Mouse (Mus musculus): Measurements from ENCODE around the gene Aak1. TPM values are rescaled to one million over a fixed set of nuclear protein-coding genes. Genes with fewer than 3 reads are reported as not detected.
"Not testable (repeated sequence)": the region's sequence is repeated elsewhere in the genome, so short reads cannot be mapped to it uniquely, and the experiment has no call there.

Aak1 gene
- polyA plus RNA-seq, 1 experiment from 2014 or later = 33.5 TPM

DNA sequence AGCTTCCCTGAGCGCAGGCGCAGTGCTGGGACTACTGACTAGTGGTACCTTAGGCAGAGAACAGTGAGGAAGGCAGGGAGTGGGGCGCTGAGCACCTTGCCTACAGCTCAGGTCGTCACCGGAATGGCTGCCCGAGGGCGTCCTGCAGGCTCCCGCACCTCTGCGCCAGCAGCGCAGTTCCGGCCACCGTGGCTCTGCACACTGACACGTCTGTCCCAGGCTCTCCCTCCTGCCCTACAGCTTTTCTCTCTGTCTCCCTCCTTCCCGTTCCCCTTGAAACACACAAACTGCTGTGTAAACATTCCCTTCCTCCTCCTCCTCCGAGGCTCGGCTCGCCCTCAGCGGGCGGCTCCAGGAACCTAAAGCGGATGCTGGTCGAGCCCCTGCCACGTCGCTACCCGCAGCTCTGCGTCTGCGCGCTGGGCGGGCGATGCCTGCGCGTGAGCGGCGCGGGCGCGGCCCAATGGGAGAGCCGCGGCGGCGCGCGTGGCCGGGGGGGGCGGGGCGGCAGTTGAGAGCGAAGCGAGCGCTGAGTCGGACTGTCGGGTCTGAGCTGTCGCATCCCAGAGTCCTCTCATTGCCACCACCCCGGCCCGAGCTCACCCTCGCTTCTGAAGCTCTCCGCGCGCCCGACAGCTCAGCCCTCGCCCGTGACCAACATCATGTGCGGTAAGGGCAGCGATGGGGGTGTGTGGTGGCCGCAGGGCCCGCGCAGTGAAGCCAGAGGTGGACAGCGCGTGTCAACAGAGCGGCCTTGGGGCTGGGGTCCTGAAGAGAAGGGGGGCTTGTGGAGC lies 193.2 kb downstream of the Aak1 start, which contains the start of gene Gfpt1:
Gfpt1 (plus strand) TSS at position 510 of the 794 bp plus-strand sequence.
- Histone ChIP-seq H3K4me3 (peak within 1 kb of the TSS; percentile 76), H3K27me3 (replicated peaks) (no peaks in the 10 kb centered on the region), H3K4me1 (replicated peaks) (peaks cover 18% of the 10 kb centered on the region), H3K36me3 (no peaks in the 10 kb centered on the region), H3K9me3 (replicated peaks) (no peaks in the 10 kb centered on the region), H3K9ac (peak within 1 kb of the TSS; percentile 86), H3K4me2 (peak within 1 kb of the TSS; percentile 79), H3K27ac (ENCODE audit: poor library complexity, severe bottlenecking) (peak within 1 kb of the TSS; percentile 100)
- ATAC-seq (ENCODE audit: insufficient number of reproducible peaks, low FRiP score) = peak; percentile 97
- under 1% methylated on average over 68 of the region's 68 CpGs for WGBS

DNA sequence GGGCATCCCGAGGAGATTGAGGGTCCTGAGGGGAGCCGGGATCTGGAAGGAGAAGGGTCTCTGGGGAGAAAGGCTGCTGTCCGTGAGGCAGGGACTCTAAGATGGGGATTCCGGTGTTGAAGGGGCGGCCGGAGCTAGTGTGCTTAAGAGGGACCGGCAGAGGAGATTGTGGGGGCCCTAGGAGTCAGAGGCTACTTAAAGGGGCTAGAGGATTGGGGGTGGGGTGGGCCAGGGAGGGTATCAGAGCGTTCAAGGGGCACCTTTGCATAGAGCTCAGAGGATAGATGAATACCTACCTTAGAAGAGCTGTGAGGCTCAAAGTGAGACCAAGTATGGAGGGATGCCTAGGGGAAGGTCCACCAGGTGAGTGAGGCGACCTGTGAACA lies 193.8 kb downstream of the Aak1 start:
- 1% methylated on average over 9 of the region's 9 CpGs for WGBS
- H3K36me3 ChIP-seq = peaks cover 3% of the 10 kb centered on the region

GRCm38 (mm10) chr6:87044895-87045294 lies 195.6 kb downstream of the Aak1 start:
- Histone ChIP-seq H3K4me2 (no peak overlapping the region), H3K27me3 (replicated peaks) (no peaks in the 10 kb centered on the region), H3K4me1 (replicated peaks) (peaks cover 18% of the 10 kb centered on the region), H3K4me3 (no peak overlapping the region), H3K9me3 (replicated peaks) (no peaks in the 10 kb centered on the region), H3K36me3 (peaks cover 16% of the 10 kb centered on the region), H3K9ac (no peak overlapping the region), H3K27ac (ENCODE audit: poor library complexity, severe bottlenecking) (no peak overlapping the region)
- WGBS = 75% methylated on average over 2 of the region's 2 CpGs
- no peak for ATAC-seq (ENCODE audit: insufficient number of reproducible peaks, low FRiP score)

More for the DNA sequence above, 193.8 kb downstream of the Aak1 start:
- ATAC-seq (ENCODE audit: insufficient number of reproducible peaks, low FRiP score) = peak; percentile 22; the same call in 1 of the 2 replicates
- no peaks in the 10 kb centered on the region for H3K27me3 ChIP-seq (replicated peaks)
- H3K27ac ChIP-seq (ENCODE audit: poor library complexity, severe bottlenecking) = peak overlapping the region; percentile 100
- H3K9ac ChIP-seq = peak overlapping the region; percentile 86
- peaks cover 18% of the 10 kb centered on the region for H3K4me1 ChIP-seq (replicated peaks)
- peak overlapping the region; percentile 79 for H3K4me2 ChIP-seq
- H3K9me3 ChIP-seq (replicated peaks) = no peaks in the 10 kb centered on the region
- peak overlapping the region; percentile 76 for H3K4me3 ChIP-seq

DNA sequence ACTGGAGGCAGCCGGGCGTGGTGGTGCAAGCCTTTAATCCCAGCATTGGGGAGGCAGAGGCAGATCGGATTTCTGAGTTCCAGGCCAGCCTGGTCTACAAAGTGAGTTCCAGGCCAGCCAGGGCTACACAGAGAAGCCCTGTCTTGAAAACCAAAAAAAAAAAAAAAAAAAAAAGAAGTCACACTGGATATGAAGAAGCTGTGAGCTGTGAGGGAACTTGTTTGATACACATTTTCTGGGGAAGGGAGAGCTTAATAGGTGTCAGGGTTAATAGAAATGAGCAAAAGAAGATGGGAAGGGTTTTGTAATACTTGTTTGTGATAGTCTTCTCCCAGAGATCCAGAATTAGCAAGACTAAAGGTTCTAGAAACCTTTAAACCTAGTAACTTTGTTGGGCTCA lies 196.2 kb downstream of the Aak1 start:
- Histone ChIP-seq H3K4me1 (replicated peaks) (peaks cover 18% of the 10 kb centered on the region), H3K9ac (no peak overlapping the region), H3K27me3 (replicated peaks) (no peaks in the 10 kb centered on the region), H3K4me3 (no peak overlapping the region), H3K36me3 (peaks cover 16% of the 10 kb centered on the region), H3K4me2 (no peak overlapping the region), H3K9me3 (replicated peaks) (no peaks in the 10 kb centered on the region), H3K27ac (ENCODE audit: poor library complexity, severe bottlenecking) (no peak overlapping the region)
- WGBS = 78% methylated on average over 3 of the region's 3 CpGs
- ATAC-seq (ENCODE audit: insufficient number of reproducible peaks, low FRiP score) = no peak

DNA sequence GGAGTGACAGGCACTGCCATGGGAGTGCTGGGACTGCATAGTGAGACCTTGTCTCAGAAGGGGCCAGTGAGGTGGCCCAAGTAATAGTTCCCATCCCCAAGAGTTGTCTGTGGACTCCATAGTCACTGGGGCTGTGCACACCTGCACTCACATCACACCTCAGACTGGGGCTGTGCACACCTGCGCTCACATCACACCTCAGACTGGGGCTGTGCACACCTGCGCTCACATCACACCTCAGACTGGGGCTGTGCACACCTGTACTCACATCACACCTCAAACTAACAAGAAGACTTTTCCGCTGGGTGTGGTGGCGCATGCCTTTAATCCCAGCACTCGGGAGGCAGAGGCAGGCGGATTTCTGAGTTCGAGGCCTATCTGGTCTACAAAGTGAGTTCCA lies 199.4 kb downstream of the Aak1 start:
- not testable (repeated sequence) for ATAC-seq (ENCODE audit: insufficient number of reproducible peaks, low FRiP score)
- peaks cover 42% of the 10 kb centered on the region for H3K36me3 ChIP-seq

DNA sequence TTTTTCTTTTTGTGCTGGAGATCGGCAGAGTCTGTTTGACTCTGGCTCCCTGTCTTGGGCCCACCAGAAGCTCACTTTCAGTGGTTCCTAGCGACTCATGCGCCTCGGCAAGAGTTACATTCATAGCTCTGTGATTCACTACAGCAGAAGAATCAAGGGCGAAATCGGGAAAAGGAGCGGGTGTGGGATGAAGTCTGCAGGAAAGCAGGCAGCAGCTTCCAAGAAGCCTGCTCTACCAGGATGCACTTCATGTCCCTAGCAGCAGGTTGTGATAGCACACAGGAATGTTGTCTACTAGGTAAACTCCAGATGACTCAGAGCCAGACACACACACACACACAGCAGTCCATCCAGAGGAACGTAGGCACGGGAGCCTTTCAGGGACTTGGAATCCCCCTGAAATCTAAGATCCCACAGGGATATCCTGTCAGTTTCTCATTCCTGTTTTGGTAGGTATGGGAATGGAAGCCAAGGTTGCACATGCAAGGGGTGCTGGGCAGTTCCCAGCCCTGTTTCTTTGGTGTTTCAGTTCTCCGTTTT lies 202.6 kb downstream of the Aak1 start:
- Histone ChIP-seq H3K27ac (ENCODE audit: poor library complexity, severe bottlenecking) (no peak overlapping the region), H3K36me3 (peaks cover 69% of the 10 kb centered on the region), H3K27me3 (replicated peaks) (no peaks in the 10 kb centered on the region), H3K4me3 (no peak overlapping the region), H3K4me2 (no peak overlapping the region), H3K9ac (no peak overlapping the region), H3K9me3 (replicated peaks) (no peaks in the 10 kb centered on the region), H3K4me1 (replicated peaks) (no peaks in the 10 kb centered on the region)
- WGBS = 89% methylated on average over 10 of the region's 10 CpGs
- no peak for ATAC-seq (ENCODE audit: insufficient number of reproducible peaks, low FRiP score)

More for the DNA sequence above, 199.4 kb downstream of the Aak1 start:
- H3K9ac ChIP-seq; H3K27ac ChIP-seq (ENCODE audit: poor library complexity, severe bottlenecking); H3K4me1 ChIP-seq (replicated peaks); H3K9me3 ChIP-seq (replicated peaks); H3K27me3 ChIP-seq (replicated peaks); H3K4me2 ChIP-seq; H3K4me3 ChIP-seq: not testable (repeated sequence)
- 92% methylated on average over 7 of the region's 7 CpGs for WGBS

Other genes with a start within 250 kb of the Aak1 start
- 0.10 and 0.12 TPM in 2 replicates for gene Asprv1, start 221.4 kb upstream of the Aak1 start, polyA plus RNA-seq (2016; fragmentation: Nextera tagmentation; extraction: Ambion mirVana)
- 14.1 and 14.4 TPM in 2 replicates for gene Mxd1, start 180.4 kb upstream of the Aak1 start, polyA plus RNA-seq (2016; fragmentation: Nextera tagmentation; extraction: Ambion mirVana)
- 91.4 and 95.4 TPM in 2 replicates for gene Snrnp27, start 165.0 kb upstream of the Aak1 start, polyA plus RNA-seq (2016; fragmentation: Nextera tagmentation; extraction: Ambion mirVana)
- 23.2 and 24.8 TPM in 2 replicates for gene Gmcl1, start 116.1 kb upstream of the Aak1 start, polyA plus RNA-seq (2016; fragmentation: Nextera tagmentation; extraction: Ambion mirVana)
- 15.3 and 17.6 TPM in 2 replicates for gene Anxa4, start 55.9 kb upstream of the Aak1 start, polyA plus RNA-seq (2016; fragmentation: Nextera tagmentation; extraction: Ambion mirVana)
- gene Nfu1, start 159.7 kb downstream of the Aak1 start, polyA plus RNA-seq (2016; fragmentation: Nextera tagmentation; extraction: Ambion mirVana) = 97.7 and 101 TPM in 2 replicates
- 17.7 and 19.3 TPM in 2 replicates for gene Gfpt1, start 193.3 kb downstream of the Aak1 start, polyA plus RNA-seq (2016; fragmentation: Nextera tagmentation; extraction: Ambion mirVana)

Data from heart, embryonic 12.5 days (tissue).